Mouse (Mus musculus) cerebellum, adult 2 months (tissue): ENCODE results near the gene Sh3glb1.

Source experiments
- CTCF ChIP-seq: fragments of 200-500 bp; IDR thresholded peaks from 2 replicates; pipeline ENCODE4 v1.5.1; 2011; ENCODE audit warnings: low read depth, mild to moderate bottlenecking, control low read depth, low read length, moderate library complexity, borderline replicate concordance; ENCODE audit not compliant: insufficient read depth
- POLR2A ChIP-seq: fragments of 200-500 bp; IDR thresholded peaks from 2 replicates; pipeline ENCODE4 v1.6.1; 2011; ENCODE audit warnings: low read length, control low read depth, borderline replicate concordance; ENCODE audit not compliant: insufficient read depth

DNA sequence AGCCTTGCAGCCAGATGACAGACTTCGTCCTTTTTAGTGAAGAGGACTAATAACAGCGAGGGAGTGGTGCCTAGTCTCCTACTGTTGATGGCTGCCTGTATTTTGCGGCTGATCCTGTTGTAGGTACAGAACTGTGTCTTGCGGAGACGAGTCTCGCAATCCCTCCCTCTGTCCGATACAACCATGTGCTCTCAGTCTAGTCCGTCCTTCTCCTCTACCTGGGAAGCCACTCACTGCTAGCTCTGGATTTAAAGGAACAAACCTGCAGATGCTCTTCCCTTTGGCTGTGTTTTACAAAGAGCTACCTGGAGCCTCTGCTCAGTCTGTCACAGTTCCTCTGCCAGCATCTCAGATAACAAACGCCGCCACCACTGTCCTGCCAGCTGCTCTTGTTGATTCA lies 26.1 kb downstream of the Sh3glb1 start:
- no peak for TF ChIP-seq CTCF
- no peak for TF ChIP-seq POLR2A
